Mouse (Mus musculus): ENCODE results near the gene Gm11032. TPM values are rescaled to one million over a fixed set of nuclear protein-coding genes. Genes with fewer than 3 reads are reported as not detected.

The Gm11032 gene
- polyA plus RNA-seq, 1 experiment = not detected

DNA sequence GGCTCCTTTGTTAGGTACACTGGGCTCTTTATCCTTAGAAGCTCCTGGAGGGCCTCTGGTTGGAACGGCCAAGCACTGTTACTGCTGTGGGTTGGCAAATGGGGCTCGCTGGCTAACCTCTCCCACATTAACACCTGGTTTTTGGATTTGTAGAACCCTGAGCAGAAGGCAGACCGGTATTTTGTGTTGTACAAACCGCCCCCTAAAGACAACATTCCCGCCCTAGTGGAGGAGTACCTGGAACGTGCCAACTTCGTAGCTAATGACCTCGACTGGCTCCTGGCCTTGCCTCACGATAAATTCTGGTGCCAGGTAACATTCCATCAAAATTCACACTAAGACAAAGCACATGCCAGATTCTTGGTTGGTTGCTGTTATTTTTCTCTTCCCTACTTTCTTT, 26.5 kb downstream of the Gm11032 start:
- Histone ChIP-seq H3K4me3 (replicated peaks; ENCODE audit: control insufficient read depth, low read depth, low read length) (no peak overlapping the region), H3K27ac (ENCODE audit: control insufficient read depth, insufficient read depth, low read depth, low read length, poor library complexity) (no peak overlapping the region), H3K4me1 (ENCODE audit: control insufficient read depth, insufficient read depth, low read length) (no peaks in the 10 kb centered on the region)
- 87% methylated on average over 9 of the region's 9 CpGs for WGBS
- no peak for TF ChIP-seq CTCF (IDR thresholded peaks at IDR 0.05; ENCODE audit: control insufficient read depth, insufficient read depth, low read length)
- TF ChIP-seq POLR2A (IDR thresholded peaks at IDR 0.05; ENCODE audit: borderline replicate concordance, control insufficient read depth, low read depth, low read length) = no peak

GRCm38 (mm10) chr11:4659818-4660217, 40.0 kb downstream of the Gm11032 start:
- Histone ChIP-seq H3K27ac (ENCODE audit: control insufficient read depth, insufficient read depth, low read depth, low read length, poor library complexity) (no peak overlapping the region; the same call in 1 of the 2 replicates), H3K4me1 (ENCODE audit: control insufficient read depth, insufficient read depth, low read length) (peaks cover 2% of the 10 kb centered on the region), H3K4me3 (replicated peaks; ENCODE audit: control insufficient read depth, low read depth, low read length) (no peak overlapping the region)
- TF ChIP-seq POLR2A (IDR thresholded peaks at IDR 0.05; ENCODE audit: borderline replicate concordance, control insufficient read depth, low read depth, low read length) = no peak
- no peak for TF ChIP-seq CTCF (IDR thresholded peaks at IDR 0.05; ENCODE audit: control insufficient read depth, insufficient read depth, low read length)
- WGBS = 39% methylated on average over 1 of the region's 1 CpGs

DNA sequence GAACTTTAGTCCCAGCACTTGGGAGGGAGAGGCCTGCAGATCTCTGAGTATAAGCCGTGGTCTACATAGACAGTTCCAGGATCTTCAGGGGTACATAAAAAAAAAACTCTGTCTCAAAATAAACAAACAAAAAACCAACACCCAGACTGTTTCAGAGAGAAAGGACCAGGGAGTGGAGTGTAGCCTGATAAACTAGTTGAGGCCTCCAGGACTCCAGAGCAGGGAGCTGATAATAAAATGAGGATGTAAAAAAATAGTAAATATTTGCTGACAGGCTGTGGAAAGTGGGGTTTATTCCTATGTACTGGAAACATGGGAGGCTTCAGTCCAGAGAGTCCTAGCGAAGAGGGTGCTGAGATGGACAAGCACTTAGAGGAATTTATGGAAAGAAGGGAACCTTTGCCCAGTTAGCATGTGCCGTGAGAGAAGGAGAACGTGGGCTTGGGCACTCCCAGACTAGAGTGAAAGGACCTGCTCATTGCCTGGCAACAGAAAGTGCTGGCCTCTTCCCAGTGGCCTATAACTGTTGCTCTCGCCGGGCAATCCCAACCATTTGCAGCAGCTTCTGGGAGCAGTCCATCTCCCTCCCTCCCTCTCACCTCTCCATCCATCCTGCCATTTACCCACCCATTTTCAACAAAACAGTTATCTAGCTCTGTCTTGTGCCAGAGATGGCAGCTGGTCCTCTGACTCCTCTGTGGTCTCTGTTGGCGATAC, 40.6 kb downstream of the Gm11032 start:
- TF ChIP-seq CTCF (IDR thresholded peaks at IDR 0.05; ENCODE audit: control insufficient read depth, insufficient read depth, low read length) = no peak
- no peak for TF ChIP-seq POLR2A (IDR thresholded peaks at IDR 0.05; ENCODE audit: borderline replicate concordance, control insufficient read depth, low read depth, low read length)
- WGBS = 84% methylated on average over 7 of the region's 7 CpGs
- Histone ChIP-seq H3K4me1 (ENCODE audit: control insufficient read depth, insufficient read depth, low read length) (peaks cover 2% of the 10 kb centered on the region), H3K4me3 (replicated peaks; ENCODE audit: control insufficient read depth, low read depth, low read length) (no peak overlapping the region), H3K27ac (ENCODE audit: control insufficient read depth, insufficient read depth, low read depth, low read length, poor library complexity) (no peak overlapping the region; the same call in 1 of the 2 replicates)

- H3K27ac ChIP-seq (ENCODE audit: control insufficient read depth, insufficient read depth, low read depth, low read length, poor library complexity) = no peak overlapping the region
- peaks cover 2% of the 10 kb centered on the region for H3K4me1 ChIP-seq (ENCODE audit: control insufficient read depth, insufficient read depth, low read length)
- no peak overlapping the region for H3K4me3 ChIP-seq (replicated peaks; ENCODE audit: control insufficient read depth, low read depth, low read length)
- no peak for TF ChIP-seq POLR2A (IDR thresholded peaks at IDR 0.05; ENCODE audit: borderline replicate concordance, control insufficient read depth, low read depth, low read length)
- no peak for TF ChIP-seq CTCF (IDR thresholded peaks at IDR 0.05; ENCODE audit: control insufficient read depth, insufficient read depth, low read length)
- 56% methylated on average over 4 of the region's 4 CpGs for WGBS
Observed at GRCm38 (mm10) chr11:4661324-4661723, 41.5 kb downstream of the Gm11032 start.

GRCm38 (mm10) chr11:4661871-4662495, 42.1 kb downstream of the Gm11032 start:
- WGBS = 90% methylated on average over 10 of the region's 10 CpGs
- peaks cover 2% of the 10 kb centered on the region for H3K4me1 ChIP-seq (ENCODE audit: control insufficient read depth, insufficient read depth, low read length)
- no peak overlapping the region for H3K4me3 ChIP-seq (replicated peaks; ENCODE audit: control insufficient read depth, low read depth, low read length)
- H3K27ac ChIP-seq (ENCODE audit: control insufficient read depth, insufficient read depth, low read depth, low read length, poor library complexity) = no peak overlapping the region
- no peak for TF ChIP-seq CTCF (IDR thresholded peaks at IDR 0.05; ENCODE audit: control insufficient read depth, insufficient read depth, low read length)
- no peak for TF ChIP-seq POLR2A (IDR thresholded peaks at IDR 0.05; ENCODE audit: borderline replicate concordance, control insufficient read depth, low read depth, low read length)

DNA sequence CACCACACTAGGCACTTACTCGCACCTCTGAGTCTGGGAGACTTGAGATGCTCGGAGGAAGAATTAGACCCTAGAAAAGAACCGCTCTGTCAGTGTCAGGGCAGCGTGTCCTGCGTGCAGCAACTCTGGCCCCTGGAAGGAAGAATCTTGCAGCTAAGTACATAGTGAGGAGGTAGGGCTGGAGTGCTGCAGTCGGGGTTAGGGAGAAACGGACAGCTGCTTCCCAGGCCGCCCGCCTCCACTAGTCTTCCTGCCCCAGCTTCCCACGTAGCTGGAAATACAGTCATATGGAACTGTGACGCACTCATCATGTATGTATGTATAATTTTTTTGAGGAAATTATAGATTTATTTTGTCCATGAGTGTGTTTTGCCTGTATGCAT, 42.6 kb downstream of the Gm11032 start:
- Histone ChIP-seq H3K27ac (ENCODE audit: control insufficient read depth, insufficient read depth, low read depth, low read length, poor library complexity) (no peak overlapping the region), H3K4me3 (replicated peaks; ENCODE audit: control insufficient read depth, low read depth, low read length) (no peak overlapping the region), H3K4me1 (ENCODE audit: control insufficient read depth, insufficient read depth, low read length) (peaks cover 2% of the 10 kb centered on the region)
- 93% methylated on average over 11 of the region's 11 CpGs for WGBS
- TF ChIP-seq CTCF (IDR thresholded peaks at IDR 0.05; ENCODE audit: control insufficient read depth, insufficient read depth, low read length) = no peak
- TF ChIP-seq POLR2A (IDR thresholded peaks at IDR 0.05; ENCODE audit: borderline replicate concordance, control insufficient read depth, low read depth, low read length) = no peak

Other genes with a start within 250 kb of the Gm11032 start
- not detected in 2 replicates for gene Hormad2, start 179.0 kb upstream of the Gm11032 start, polyA plus RNA-seq (2011; ENCODE audit: insufficient read depth, insufficient read length, low replicate concordance, missing spikeins)
- gene Mtmr3, start 25.2 kb upstream of the Gm11032 start, polyA plus RNA-seq (2011; ENCODE audit: insufficient read depth, insufficient read length, low replicate concordance, missing spikeins) = 33.7 and 49.6 TPM in 2 replicates
- gene Ascc2, start 17.7 kb downstream of the Gm11032 start, polyA plus RNA-seq (2011; ENCODE audit: insufficient read depth, insufficient read length, low replicate concordance, missing spikeins) = 11.3 and 18.1 TPM in 2 replicates
- 143 and 240 TPM in 2 replicates for gene Uqcr10, start 84.3 kb downstream of the Gm11032 start, polyA plus RNA-seq (2011; ENCODE audit: insufficient read depth, insufficient read length, low replicate concordance, missing spikeins)
- 9.6 and 11.7 TPM in 2 replicates for gene Zmat5, start 84.6 kb downstream of the Gm11032 start, polyA plus RNA-seq (2011; ENCODE audit: insufficient read depth, insufficient read length, low replicate concordance, missing spikeins)
- not detected in 2 replicates for gene Cabp7, start 126.7 kb downstream of the Gm11032 start, polyA plus RNA-seq (2011; ENCODE audit: insufficient read depth, insufficient read length, low replicate concordance, missing spikeins)
- 17.5 and 38.0 TPM in 2 replicates for gene Nf2, start 229.5 kb downstream of the Gm11032 start, polyA plus RNA-seq (2011; ENCODE audit: insufficient read depth, insufficient read length, low replicate concordance, missing spikeins)